Mouse (Mus musculus) CH12.LX (cell line): Measurements from ENCODE around the gene Uhrf1bp1l. TPM values are rescaled to one million over a fixed set of nuclear protein-coding genes. Genes with fewer than 3 reads are reported as not detected.

Source experiments
- DNase-seq: peaks from one replicate; pipeline ENCODE4 v3.0.0-alpha.2; 2013; ENCODE audit errors: extremely low read depth
- H3K27ac ChIP-seq: 2 replicates; pipeline ENCODE4 v1.5.1; 2012; ENCODE audit warnings: low read depth, mild to moderate bottlenecking, control low read depth, moderate library complexity; ENCODE audit not compliant: insufficient read depth
- H3K27me3 ChIP-seq: replicated peaks from 2 replicates; pipeline ENCODE3; 2012; ENCODE audit warnings: inconsistent platforms
- H3K36me3 ChIP-seq, 2 experiments: replicated peaks in 1 of 2; 2 replicates each; pipeline versions ENCODE3 to v1.6.1; 2012; ENCODE audit warnings: inconsistent platforms in 1 of 2, low read length in 1 of 2, mild to moderate bottlenecking in 1 of 2, mixed read lengths in 1 of 2, moderate library complexity in 1 of 2; ENCODE audit not compliant: control insufficient read depth in 1 of 2, insufficient read depth in 1 of 2
- H3K4me1 ChIP-seq, 2 experiments: 2 replicates each; pipeline ENCODE4 v1.6.1; 2012; ENCODE audit warnings: inconsistent platforms in 1 of 2, moderate library complexity in 1 of 2; ENCODE audit not compliant: insufficient read depth in 2 of 2, control insufficient read depth in 1 of 2
- H3K4me2 ChIP-seq: 2 replicates; pipeline ENCODE4 v1.6.1; 2012; ENCODE audit warnings: low read depth, mild to moderate bottlenecking, control low read depth; ENCODE audit not compliant: poor library complexity, insufficient read depth, severe bottlenecking
- H3K4me3 ChIP-seq, 3 experiments: fragments of 150-350 bp in 1 of 3; sonication (generic) in 1 of 3; replicated peaks in 1 of 3; 2 replicates each; pipeline versions ENCODE3 to v1.5.1; 2011 to 2012; ENCODE audit warnings: low read depth in 2 of 3, low read length in 2 of 3, mild to moderate bottlenecking in 2 of 3, moderate library complexity in 2 of 3, control low read depth in 1 of 3, improper control_type of control experiment in 1 of 3, inconsistent platforms in 1 of 3, mixed read lengths in 1 of 3; ENCODE audit not compliant: poor library complexity in 1 of 3
- H3K79me2 ChIP-seq: replicated peaks from 2 replicates; pipeline ENCODE4 v1.6.1; 2012; ENCODE audit warnings: mild to moderate bottlenecking, moderate library complexity; ENCODE audit not compliant: control insufficient read depth, poor library complexity, insufficient read depth, severe bottlenecking; ENCODE audit errors: extremely low read depth
- H3K9ac ChIP-seq: 2 replicates; pipeline ENCODE4 v1.6.1; 2012; ENCODE audit warnings: low read depth, mild to moderate bottlenecking, control low read depth, moderate library complexity; ENCODE audit not compliant: insufficient read depth
- H3K9me3 ChIP-seq: replicated peaks from 2 replicates; pipeline ENCODE3; 2012; ENCODE audit warnings: low read length, inconsistent platforms, mixed read lengths
- BHLHE40 ChIP-seq: IDR thresholded peaks from 2 replicates; pipeline ENCODE4 v1.6.1; 2011; ENCODE audit warnings: mild to moderate bottlenecking, low read depth, low read length, improper control_type of control experiment
- CHD1 ChIP-seq: IDR thresholded peaks from 2 replicates; pipeline ENCODE4 v1.6.1; 2012; ENCODE audit warnings: low read depth, low read length, improper control_type of control experiment, inconsistent platforms
- CHD2 ChIP-seq: IDR thresholded peaks from 2 replicates; pipeline ENCODE4 v1.6.1; 2011; ENCODE audit warnings: low read length, improper control_type of control experiment
- CTCF ChIP-seq, 2 experiments: IDR thresholded peaks in 1 of 2; conservative IDR thresholded peaks in 1 of 2; 2 replicates each; pipeline ENCODE4 v1.5.1; 2011 to 2012; ENCODE audit warnings: low read depth in 2 of 2, low read length in 2 of 2, improper control_type of control experiment in 1 of 2, inconsistent platforms in 1 of 2, mild to moderate bottlenecking in 1 of 2, moderate library complexity in 1 of 2
- E2F4 ChIP-seq: IDR thresholded peaks from 2 replicates; pipeline ENCODE4 v1.6.1; 2011; ENCODE audit warnings: low read depth, low read length, improper control_type of control experiment; ENCODE audit not compliant: insufficient replicate concordance
- ELF1 ChIP-seq: IDR thresholded peaks from 2 replicates; pipeline ENCODE4 v1.6.1; 2014; ENCODE audit warnings: low read depth, mild to moderate bottlenecking, inconsistent platforms, low read length, improper control_type of control experiment
- EP300 ChIP-seq: IDR thresholded peaks from 2 replicates; pipeline ENCODE4 v1.6.1; 2011; ENCODE audit warnings: low read length, improper control_type of control experiment
- HCFC1 ChIP-seq: IDR thresholded peaks from 2 replicates; pipeline ENCODE4 v1.6.1; 2012; ENCODE audit warnings: low read depth, mild to moderate bottlenecking, inconsistent platforms, low read length, improper control_type of control experiment
- IRF4 ChIP-seq: IDR thresholded peaks from 2 replicates; pipeline ENCODE4 v1.6.1; 2014; ENCODE audit warnings: low read depth, mild to moderate bottlenecking, inconsistent platforms, low read length, improper control_type of control experiment
- JUN ChIP-seq: IDR thresholded peaks from 2 replicates; pipeline ENCODE4 v1.6.1; 2011; ENCODE audit warnings: low read depth, mild to moderate bottlenecking, low read length, improper control_type of control experiment, moderate library complexity; ENCODE audit not compliant: insufficient read depth
- JUND ChIP-seq: conservative IDR thresholded peaks from 2 replicates; pipeline ENCODE4 v1.6.1; 2011; ENCODE audit warnings: low read depth, low read length, improper control_type of control experiment
- MAFK ChIP-seq: IDR thresholded peaks from 2 replicates; pipeline ENCODE4 v1.6.1; 2011; ENCODE audit warnings: low read length, improper control_type of control experiment; ENCODE audit not compliant: insufficient replicate concordance
- MAX ChIP-seq: IDR thresholded peaks from 2 replicates; pipeline ENCODE4 v1.6.1; 2011; ENCODE audit warnings: low read length, improper control_type of control experiment
- MAZ ChIP-seq: IDR thresholded peaks from 2 replicates; pipeline ENCODE4 v1.6.1; 2012; ENCODE audit warnings: low read depth, mild to moderate bottlenecking, inconsistent platforms, low read length, improper control_type of control experiment, moderate library complexity
- MEF2A ChIP-seq: IDR thresholded peaks from 2 replicates; pipeline ENCODE4 v1.6.1; 2014; ENCODE audit warnings: low read depth, mild to moderate bottlenecking, inconsistent platforms, low read length, improper control_type of control experiment, borderline replicate concordance
- MXI1 ChIP-seq: IDR thresholded peaks from 2 replicates; pipeline ENCODE4 v1.6.1; 2011; ENCODE audit warnings: mild to moderate bottlenecking, low read depth, low read length, improper control_type of control experiment
- MYC ChIP-seq: IDR thresholded peaks from 2 replicates; pipeline ENCODE4 v1.6.1; 2011; ENCODE audit warnings: low read depth, mild to moderate bottlenecking, improper control_type of control experiment, low read length
- NELFE ChIP-seq: IDR thresholded peaks from 2 replicates; pipeline ENCODE4 v1.6.1; 2011; ENCODE audit warnings: low read depth, low read length, improper control_type of control experiment
- NRF1 ChIP-seq: IDR thresholded peaks from 2 replicates; pipeline ENCODE4 v1.6.1; 2014; ENCODE audit warnings: low read depth, mild to moderate bottlenecking, inconsistent platforms, low read length, improper control_type of control experiment, moderate library complexity
- PAX5 ChIP-seq: IDR thresholded peaks from 2 replicates; pipeline ENCODE4 v1.6.1; 2012; ENCODE audit warnings: low read length, inconsistent platforms, mixed read lengths
- POLR2A ChIP-seq: IDR thresholded peaks from 2 replicates; pipeline ENCODE4 v1.6.1; 2011; ENCODE audit warnings: low read depth, mild to moderate bottlenecking, improper control_type of control experiment, low read length
- POLR2AphosphoS2 ChIP-seq: IDR thresholded peaks from 2 replicates; pipeline ENCODE4 v1.6.1; 2011; ENCODE audit warnings: low read depth, low read length, improper control_type of control experiment
- RAD21 ChIP-seq: IDR thresholded peaks from 2 replicates; pipeline ENCODE4 v1.6.1; 2011; ENCODE audit warnings: low read depth, mild to moderate bottlenecking, low read length, improper control_type of control experiment, moderate library complexity
- RCOR1 ChIP-seq: conservative IDR thresholded peaks from 2 replicates; pipeline ENCODE4 v1.6.1; 2012; ENCODE audit warnings: low read depth, mild to moderate bottlenecking, inconsistent platforms, low read length, improper control_type of control experiment
- SIN3A ChIP-seq: IDR thresholded peaks from 2 replicates; pipeline ENCODE4 v1.6.1; 2012; ENCODE audit warnings: low read length, improper control_type of control experiment, inconsistent platforms
- SMC3 ChIP-seq: IDR thresholded peaks from 2 replicates; pipeline ENCODE4 v1.6.1; 2011; ENCODE audit warnings: low read depth, low read length, improper control_type of control experiment
- TCF12 ChIP-seq: IDR thresholded peaks from 2 replicates; pipeline ENCODE4 v1.6.1; 2014; ENCODE audit warnings: low read depth, mild to moderate bottlenecking, inconsistent platforms, low read length, improper control_type of control experiment
- UBTF ChIP-seq: IDR thresholded peaks from 2 replicates; pipeline ENCODE4 v1.6.1; 2012; ENCODE audit warnings: low read depth, mild to moderate bottlenecking, inconsistent platforms, low read length, improper control_type of control experiment, moderate library complexity
- USF1 ChIP-seq: IDR thresholded peaks from 2 replicates; pipeline ENCODE4 v1.6.1; 2014; ENCODE audit warnings: low read depth, mild to moderate bottlenecking, inconsistent platforms, low read length, improper control_type of control experiment
- ZC3H11A ChIP-seq: IDR thresholded peaks from 2 replicates; pipeline ENCODE4 v1.6.1; 2012; ENCODE audit warnings: low read depth, mild to moderate bottlenecking, inconsistent platforms, low read length, improper control_type of control experiment
- ZKSCAN1 ChIP-seq: IDR thresholded peaks from 2 replicates; pipeline ENCODE4 v1.6.1; 2012; ENCODE audit warnings: low read depth, inconsistent platforms, low read length, improper control_type of control experiment, borderline replicate concordance
- ZNF384 ChIP-seq: IDR thresholded peaks from 2 replicates; pipeline ENCODE4 v1.6.1; 2012; ENCODE audit warnings: low read depth, low read length, improper control_type of control experiment, inconsistent platforms
- dilution Hi-C: fragments of 300-500 bp; cut with MboI; formaldehyde crosslinking; loops from 2 replicates; pipeline ENCODE4 v1.14.3; 2020; ENCODE audit warnings: low sequenced_read_pairs; ENCODE audit not compliant: extremely low pct_unique_long_range_greater_than_20kb, extremely low pct_ligation_motif_present
- in situ Hi-C: fragments of 300-500 bp; cut with MboI; formaldehyde crosslinking; loops from 3 replicates; pipeline ENCODE4 v1.14.3; 2019; ENCODE audit warnings: low sequenced_read_pairs, low pct_ligation_motif_present, low pct_unique_long_range_greater_than_20kb, mixed read lengths
- polyA plus RNA-seq: library from polyadenylated mRNA; unstranded; fragments of >175 nt; gene quantifications from 2 replicates; pipeline ENCODE4 v1.2.1, GENCODE M21; 2012; ENCODE audit warnings: low read depth; ENCODE audit not compliant: insufficient read length
- total RNA-seq, 2 experiments: library from RNA; depleted of rRNA; stranded (reverse); fragments of 300-350 nt in 1 of 2; fragments of >200 nt in 1 of 2; gene quantifications; 2 replicates each; pipeline ENCODE4 v1.2.3; 2012 to 2014

Gene Uhrf1bp1l
- total and polyA plus RNA-seq, 3 experiments, result 18.8 to 40.1 (median 27.9) TPM

- peaks cover 18% of the 10 kb centered on the region for H3K79me2 ChIP-seq
- in situ Hi-C loops (no loop called here), dilution Hi-C loops (no loop called here)
- H3K27me3 ChIP-seq, result no peaks in the 10 kb centered on the region
- H3K36me3 ChIP-seq, result peaks cover 0 to 3% of the 10 kb centered on the region in 2 experiments
- H3K4me2 ChIP-seq, result peak overlapping the region; percentile 75
- no peak for DNase-seq
- peak overlapping the region; percentile 61 to 86 (median 63) for H3K4me3 ChIP-seq
- no peak for TF ChIP-seq JUND
- TF ChIP-seq POLR2A, result no peak
- 0 out of 2 replicates have a peak, but pooled peaks have one; percentile 42 for TF ChIP-seq MAZ
- no peak for TF ChIP-seq MAX
- no peak for TF ChIP-seq POLR2AphosphoS2
- no peak for TF ChIP-seq E2F4
- TF ChIP-seq BHLHE40, result no peak
- 0 out of 2 replicates have a peak, but pooled peaks have one; percentile 13 for TF ChIP-seq MXI1
- peak; percentile 12; the same call in 1 of the 2 replicates for TF ChIP-seq EP300
- no peak for TF ChIP-seq CHD2
- H3K27ac ChIP-seq, result no peak overlapping the region
- no peaks in the 10 kb centered on the region for H3K9me3 ChIP-seq
- peaks cover 4 to 36% of the 10 kb centered on the region in 2 experiments; a peak in 3 of 4 replicates for H3K4me1 ChIP-seq
- H3K9ac ChIP-seq, result peak overlapping the region; percentile 57
Measured at GRCm38 (mm10) chr10:89744341-89744740, 450 bp upstream of the Uhrf1bp1l start.

GRCm38 (mm10) chr10:89745666-89746020 is 852 bp downstream of the Uhrf1bp1l start:
- Histone ChIP-seq H3K9me3 (no peaks in the 10 kb centered on the region), H3K4me3 (peak overlapping the region; percentile 68 to 86 (median 79)), H3K9ac (peak overlapping the region; percentile 82), H3K4me2 (peak overlapping the region; percentile 65; the same call in 1 of the 2 replicates), H3K79me2 (peaks cover 18% of the 10 kb centered on the region), H3K27me3 (no peaks in the 10 kb centered on the region), H3K27ac (peak overlapping the region; percentile 34), H3K36me3 (peaks cover 0 to 7% of the 10 kb centered on the region in 2 experiments), H3K4me1 (peaks cover 4 to 33% of the 10 kb centered on the region in 2 experiments; a peak in 3 of 4 replicates)
- in situ Hi-C loops, result no loop called here
- DNase-seq, result peak; percentile 74
- dilution Hi-C loops, result no loop called here
- TF ChIP-seq ZNF384 (no peak), PAX5 (no peak), ZKSCAN1 (no peak), EP300 (peak; percentile 81), JUN (peak; percentile 94), IRF4 (peak; percentile 56; the same call in 1 of the 2 replicates), BHLHE40 (peak; percentile 40; the same call in 1 of the 2 replicates), MAX (no peak), USF1 (no peak), NRF1 (no peak), CTCF (conservative IDR thresholded peaks at IDR 0.05 in 1 of 2, IDR thresholded peaks at IDR 0.05 in 1 of 2; ENCODE audit: low read depth in 2 of 2, low read length in 2 of 2) (no peak), E2F4 (no peak), TCF12 (no peak), NELFE (no peak), MAFK (peak; percentile 80; the same call in 1 of the 2 replicates), MXI1 (peak; percentile 27; the same call in 1 of the 2 replicates), CHD2 (no peak), POLR2AphosphoS2 (no peak), SIN3A (peak; percentile 82), MEF2A (peak; percentile 64; the same call in 1 of the 2 replicates), UBTF (no peak), ELF1 (no peak), HCFC1 (no peak), SMC3 (no peak), CHD1 (no peak; the same call in 1 of the 2 replicates), JUND (peak; percentile 97), RCOR1 (no peak), POLR2A (no peak), MYC (0 out of 2 replicates have a peak, but pooled peaks have one; percentile 36), RAD21 (no peak), ZC3H11A (no peak)
